Mouse (Mus musculus) embryonic stem cell, embryonic (primary cell): ENCODE results near the gene Obsl1.

Experiments
- CTCF ChIA-PET, 4 experiments: fragments of 300-600 bp in 2 of 4; fragments of 350-600 bp in 2 of 4; sonication (Branson Sonifier 250); formaldehyde crosslinking; loops; one replicate each; lab custom pipeline; 2022; ENCODE audit warnings: inconsistent platforms in 2 of 4; lab: Charles Lee
- POLR2A ChIA-PET, 4 experiments: fragments of 300-600 bp in 2 of 4; fragments of 350-600 bp in 2 of 4; sonication (Branson Sonifier 250); formaldehyde crosslinking; loops; one replicate each; lab custom pipeline; 2022; ENCODE audit warnings: antibody characterized with exemption in 4 of 4, inconsistent platforms in 1 of 4; lab: Charles Lee

Obsl1 gene

GRCm38 (mm10) chr1:75505159-75505955 is 895 bp downstream of the Obsl1 start:
- ChIA-PET CTCF (interaction anchor here in 3 of 4 experiments (0.5 to 3.8 kb wide), 6 partner anchors 11 to 92 kb away, joined by 3 to 11 read pairs (median 3); partner anchors contain the start of gene Stk11ip (in 1 of the 3)), POLR2A (interaction anchor here in 3 of 4 experiments (1.0 to 4.6 kb wide), 18 partner anchors 9 to 188 kb away, joined by 3 to 19 read pairs (median 6); partner anchors contain the start of genes Chpf (in 2 of the 3), Stk11ip (in 2 of the 3), Tmem198 (in 2 of the 3) and Dnpep (in 1 of the 3))

- ChIA-PET CTCF (interaction anchor here in 3 of 4 experiments (1.1 to 3.8 kb wide), 3 partner anchors 10 to 47 kb away, joined by 3 to 11 read pairs (median 5); no protein-coding TSS in a partner anchor), POLR2A (interaction anchor here in 3 of 4 experiments (0.9 to 4.6 kb wide), 14 partner anchors 9 to 187 kb away, joined by 3 to 19 read pairs (median 4); partner anchors contain the start of genes Chpf (in 1 of the 3), Gmppa (in 1 of the 3), Stk11ip (in 1 of the 3) and Tmem198 (in 1 of the 3))
Measured at GRCm38 (mm10) chr1:75504256-75505045, 1.8 kb downstream of the Obsl1 start.

DNA sequence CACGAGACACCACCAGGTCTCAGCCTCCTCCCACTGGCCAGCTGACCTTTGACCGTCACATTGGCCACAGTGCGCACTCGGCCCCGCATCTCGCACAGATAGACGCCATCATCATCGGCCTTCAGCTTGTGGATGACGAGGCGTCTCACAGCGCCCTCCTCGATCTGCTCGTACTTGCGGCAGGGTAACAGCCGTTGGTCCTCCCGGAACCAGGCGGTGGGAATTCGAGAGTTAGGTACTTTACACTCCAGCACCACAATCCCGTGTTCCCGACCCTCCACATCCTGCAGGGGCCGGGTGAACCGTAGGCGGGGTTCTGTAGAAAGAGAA is 2.6 kb downstream of the Obsl1 start:
- POLR2A ChIA-PET: interaction anchor here (0.7 to 4.6 kb wide), 14 partner anchors 8 to 186 kb away, joined by 3 to 19 read pairs (median 3); partner anchors contain the start of genes Chpf (in 1 of the 4), Gmppa (in 1 of the 4) and Tmem198 (in 1 of the 4)
- CTCF ChIA-PET: interaction anchor here in 3 of 4 experiments (0.5 to 3.8 kb wide), 5 partner anchors 9 to 636 kb away, joined by 3 to 11 read pairs (median 5); no protein-coding TSS in a partner anchor

DNA sequence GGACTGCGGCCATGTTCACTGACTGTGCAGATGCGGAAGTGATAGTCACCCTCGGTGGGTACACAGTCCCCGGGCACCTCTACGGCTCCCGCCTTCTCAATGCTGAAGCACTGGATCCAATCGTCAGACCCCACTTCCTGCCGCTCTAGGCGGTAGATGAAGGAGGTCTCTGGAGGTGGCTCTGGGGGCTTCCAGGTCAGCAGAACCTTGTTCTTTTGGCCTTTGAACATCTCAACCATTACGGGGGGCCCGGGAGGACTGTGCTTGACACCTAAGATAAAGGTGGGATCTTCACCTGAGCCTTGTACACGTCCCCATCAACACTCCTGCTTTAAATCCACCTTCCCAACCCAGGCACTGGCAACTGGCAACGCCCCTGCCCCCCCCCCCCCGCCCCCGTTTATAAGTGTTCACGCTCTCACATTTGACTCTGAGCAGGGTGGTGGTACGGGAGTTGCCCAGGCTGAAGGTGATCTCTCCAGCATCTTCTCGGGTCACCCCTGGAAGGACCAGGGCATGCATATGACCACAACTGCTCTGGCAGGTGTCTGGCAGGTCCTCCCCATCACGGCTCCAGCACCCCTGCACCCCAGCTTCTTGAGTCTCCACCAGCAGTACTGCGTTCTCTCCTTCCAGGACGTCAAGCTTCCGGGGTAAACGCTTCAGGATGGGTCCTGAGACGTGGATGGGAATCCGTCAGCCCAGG is 3.2 kb downstream of the Obsl1 start:
- ChIA-PET CTCF (interaction anchor here in 3 of 4 experiments (0.5 to 3.8 kb wide), 5 partner anchors 8 to 636 kb away, joined by 3 to 11 read pairs (median 5); no protein-coding TSS in a partner anchor), POLR2A (interaction anchor here (0.7 to 4.6 kb wide), 15 partner anchors 8 to 186 kb away, joined by 3 to 19 read pairs (median 3); partner anchors contain the start of genes Chpf (in 1 of the 4), Gmppa (in 1 of the 4) and Tmem198 (in 1 of the 4))

DNA sequence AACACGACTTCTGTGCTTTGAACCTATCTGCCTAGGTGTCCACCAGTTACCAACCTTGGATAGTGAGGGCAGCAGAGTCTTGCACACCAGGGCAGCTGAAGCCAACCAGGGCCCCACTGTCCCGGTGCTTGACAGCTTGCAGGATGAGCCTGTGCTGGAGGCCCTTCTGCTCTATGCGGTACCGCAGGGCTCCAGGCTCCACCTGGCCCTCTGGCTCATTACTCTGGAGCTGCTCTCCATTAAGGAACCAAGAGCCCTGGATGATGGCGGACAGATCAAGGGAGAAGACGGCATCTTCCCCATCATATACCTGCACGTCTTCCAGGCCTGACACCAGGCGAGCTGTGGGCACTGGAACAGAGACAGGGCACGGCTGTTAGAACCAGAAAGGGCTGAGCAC is 4.3 kb downstream of the Obsl1 start:
- CTCF ChIA-PET: interaction anchor here in 2 of 4 experiments (1.0 to 1.4 kb wide), 4 partner anchors 14 to 151 kb away, joined by 3 to 4 read pairs (median 3); no protein-coding TSS in a partner anchor
- POLR2A ChIA-PET: interaction anchor here in 1 of 4 experiments (1.0 to 1.8 kb wide), 3 partner anchors 9 to 250 kb away, joined by 3 to 6 read pairs (median 4); no protein-coding TSS in a partner anchor

- ChIA-PET CTCF (interaction anchor here (0.6 to 2.2 kb wide), 17 partner anchors 8 to 247 kb away, joined by 3 to 7 read pairs (median 3); partner anchors contain the start of gene Tmem198 (in 1 of the 4)), POLR2A (interaction anchor here (0.6 to 1.1 kb wide), 6 partner anchors 9 to 58 kb away, joined by 3 to 4 read pairs (median 3); no protein-coding TSS in a partner anchor)
Measured at GRCm38 (mm10) chr1:75499441-75499840, 6.8 kb downstream of the Obsl1 start.

- ChIA-PET CTCF (interaction anchor here (0.6 to 2.2 kb wide), 14 partner anchors 8 to 154 kb away, joined by 3 to 7 read pairs (median 3); partner anchors contain the start of gene Tmem198 (in 1 of the 4)), POLR2A (interaction anchor here in 3 of 4 experiments (0.6 to 1.0 kb wide), 3 partner anchors 16 to 59 kb away, joined by 3 to 4 read pairs (median 3); no protein-coding TSS in a partner anchor)
Measured at GRCm38 (mm10) chr1:75498897-75499296, 7.4 kb downstream of the Obsl1 start.

- POLR2A ChIA-PET: interaction anchor here in 2 of 4 experiments (0.6 to 1.5 kb wide), 9 partner anchors 8 to 66 kb away, joined by 3 to 8 read pairs (median 4); partner anchors contain the start of genes Inha (in 2 of the 2), Obsl1 (in 2 of the 2), Chpf (in 1 of the 2) and Tmem198 (in 1 of the 2)
- CTCF ChIA-PET: interaction anchor here (0.6 to 3.3 kb wide), 21 partner anchors 8 to 178 kb away, joined by 3 to 14 read pairs (median 5); partner anchors contain the start of genes Obsl1 (in 2 of the 4), Chpf (in 1 of the 4) and Tmem198 (in 1 of the 4)
Measured at GRCm38 (mm10) chr1:75494878-75495548, 11.2 kb downstream of the Obsl1 start.

DNA sequence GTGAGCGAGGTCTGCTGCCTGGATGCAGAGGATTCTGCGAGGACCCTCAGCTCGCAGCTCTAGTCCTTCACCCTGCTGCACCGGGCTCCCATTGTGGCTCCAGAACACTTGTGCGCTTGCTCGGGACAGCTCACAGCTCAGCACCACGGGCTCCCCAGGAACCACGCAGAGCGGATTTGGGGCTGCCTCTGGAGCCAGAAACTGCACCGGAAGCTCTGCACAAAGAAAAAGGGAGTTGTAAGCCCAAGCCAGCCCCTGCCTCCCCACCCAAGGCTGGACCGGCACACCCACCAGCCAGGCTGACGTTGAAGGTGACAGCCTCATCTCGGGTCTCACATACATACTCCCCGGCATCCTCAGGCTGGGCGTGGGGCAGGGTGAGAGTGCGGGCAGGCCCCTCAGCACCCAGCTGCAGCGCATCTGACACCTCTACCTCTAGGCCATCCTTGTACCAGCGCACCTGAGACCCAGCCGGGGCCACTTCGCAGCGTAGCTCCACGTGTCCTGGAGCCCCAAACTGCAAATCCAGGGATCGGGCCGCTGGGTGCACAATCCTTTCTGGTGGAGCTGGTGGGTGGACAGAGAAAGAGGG is 13.6 kb downstream of the Obsl1 start:
- POLR2A ChIA-PET: interaction anchor here in 3 of 4 experiments (0.5 to 3.0 kb wide), 10 partner anchors 9 to 175 kb away, joined by 3 to 17 read pairs (median 6); partner anchors contain the start of genes Obsl1 (in 2 of the 3), Chpf (in 1 of the 3), Gmppa (in 1 of the 3) and Inha (in 1 of the 3)

GRCm38 (mm10) chr1:75490785-75491551 is 15.3 kb downstream of the Obsl1 start:
- POLR2A ChIA-PET: interaction anchor here (0.5 to 3.0 kb wide), 10 partner anchors 11 to 1906 kb away, joined by 3 to 17 read pairs (median 4); partner anchors contain the start of genes Chpf (in 1 of the 4), Gmppa (in 1 of the 4), Inha (in 1 of the 4) and Obsl1 (in 1 of the 4)
- CTCF ChIA-PET: interaction anchor here (0.6 to 3.4 kb wide), 10 partner anchors 8 to 148 kb away, joined by 3 to 17 read pairs (median 4); no protein-coding TSS in a partner anchor

More for the DNA sequence above, 13.6 kb downstream of the Obsl1 start:
- CTCF ChIA-PET: interaction anchor here (0.6 to 3.4 kb wide), 8 partner anchors 14 to 150 kb away, joined by 3 to 17 read pairs (median 4); partner anchors contain the start of genes Chpf (in 1 of the 4), Gmppa (in 1 of the 4) and Tmem198 (in 1 of the 4)

- ChIA-PET CTCF (interaction anchor here (0.6 to 3.1 kb wide), 31 partner anchors 8 to 680 kb away, joined by 3 to 39 read pairs (median 6); partner anchors contain the start of genes Chpf (in 4 of the 4), Tmem198 (in 4 of the 4), Gmppa (in 2 of the 4) and Dnpep (in 1 of the 4)), POLR2A (interaction anchor here (0.5 to 3.1 kb wide), 55 partner anchors 8 to 636 kb away, joined by 3 to 35 read pairs (median 4); partner anchors contain the start of genes Chpf (in 3 of the 4), Stk11ip (in 3 of the 4), Tmem198 (in 3 of the 4) and Inha (in 2 of the 4))
Measured at GRCm38 (mm10) chr1:75487405-75488161, 18.7 kb downstream of the Obsl1 start.

DNA sequence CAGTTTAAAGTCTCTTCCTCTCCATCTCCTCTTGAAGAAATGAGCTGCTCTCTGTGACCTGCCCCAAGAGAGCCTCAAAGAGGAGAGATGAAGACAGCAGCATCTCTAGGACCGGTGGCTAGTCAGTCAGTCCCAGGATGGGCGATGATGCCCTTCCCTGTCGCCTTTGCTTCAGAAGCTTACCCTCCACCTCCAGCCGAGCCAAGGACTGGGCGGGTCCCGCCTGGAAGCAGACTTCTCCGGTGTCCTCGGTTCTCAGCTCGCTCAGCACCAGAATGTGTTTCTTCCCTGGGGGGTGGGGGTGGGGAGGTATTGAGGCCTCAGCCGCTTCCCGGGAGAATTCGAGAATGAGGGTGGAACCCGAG is 19.2 kb downstream of the Obsl1 start:
- CTCF ChIA-PET: interaction anchor here (0.6 to 3.1 kb wide), 30 partner anchors 8 to 679 kb away, joined by 3 to 39 read pairs (median 6); partner anchors contain the start of genes Chpf (in 4 of the 4), Tmem198 (in 4 of the 4), Gmppa (in 2 of the 4) and Dnpep (in 1 of the 4)
- POLR2A ChIA-PET: interaction anchor here (0.5 to 3.1 kb wide), 54 partner anchors 8 to 635 kb away, joined by 3 to 35 read pairs (median 4); partner anchors contain the start of genes Chpf (in 3 of the 4), Stk11ip (in 3 of the 4), Tmem198 (in 3 of the 4) and Inha (in 2 of the 4)

DNA sequence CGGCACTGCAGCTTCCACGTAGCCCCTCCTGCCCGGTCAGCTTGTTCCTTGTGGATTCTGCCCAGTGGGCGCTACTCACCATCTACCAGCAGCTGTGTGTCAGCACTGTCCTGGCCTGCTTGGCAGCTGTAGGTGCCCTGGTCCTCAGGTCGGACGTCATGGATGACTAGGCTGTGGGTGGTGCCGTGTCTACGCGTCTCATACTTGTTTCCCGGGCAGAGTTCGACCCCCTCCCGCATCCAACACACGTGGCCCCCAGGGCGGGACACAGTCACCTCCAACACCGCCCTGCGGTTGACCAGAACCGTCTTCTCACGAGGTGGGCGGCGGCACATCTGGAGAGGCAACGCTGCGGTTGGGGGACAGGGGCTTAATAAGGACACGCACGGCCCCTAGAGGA is 19.7 kb downstream of the Obsl1 start:
- ChIA-PET POLR2A (interaction anchor here in 3 of 4 experiments (0.6 to 3.1 kb wide), 24 partner anchors 9 to 267 kb away, joined by 3 to 24 read pairs (median 4); partner anchors contain the start of genes Dnpep (in 1 of the 3), Gmppa (in 1 of the 3), Inha (in 1 of the 3) and Obsl1 (in 1 of the 3)), CTCF (interaction anchor here (0.6 to 3.1 kb wide), 17 partner anchors 8 to 593 kb away, joined by 3 to 39 read pairs (median 7); partner anchors contain the start of genes Chpf (in 2 of the 4), Tmem198 (in 2 of the 4) and Gmppa (in 1 of the 4))
